Mouse (Mus musculus) gastrocnemius, postnatal 10 days (tissue): Measurements from ENCODE around the gene Hpcal4. TPM values are rescaled to one million over a fixed set of nuclear protein-coding genes. Genes with fewer than 3 reads are reported as not detected.
A peak's percentile ranks its signal among the peaks of the same experiment; 100 is the strongest.
"Not testable (repeated sequence)": the region's sequence is repeated elsewhere in the genome, so short reads cannot be mapped to it uniquely, and the experiment has no call there.

Experiments used
- DNase-seq: peaks from one replicate; pipeline ENCODE4 v3.0.0; 2021; ENCODE audit warnings: mixed read lengths
- long read RNA-seq, 2 experiments: library from polyadenylated mRNA; stranded (forward); transcript quantifications; one replicate each; pipeline ENCODE4 v2.0.0; 2021
- total RNA-seq, 2 experiments: library from RNA; stranded (reverse); gene quantifications; 2 replicates each; pipeline ENCODE4 v1.2.3; 2021

Gene Hpcal4
- under 1 TPM; 0.38 to 0.59 TPM for total RNA-seq
- long read RNA-seq, experiment 1: 0 reads
- long read RNA-seq, experiment 2, full-length matches to known transcripts: 1 of 1 reads
- long read RNA-seq, experiment 2, partial matches to known transcripts: 0 of 1 reads
- long read RNA-seq, experiment 2, other reads (novel, unspliced or antisense): 0 of 1 reads

DNA sequence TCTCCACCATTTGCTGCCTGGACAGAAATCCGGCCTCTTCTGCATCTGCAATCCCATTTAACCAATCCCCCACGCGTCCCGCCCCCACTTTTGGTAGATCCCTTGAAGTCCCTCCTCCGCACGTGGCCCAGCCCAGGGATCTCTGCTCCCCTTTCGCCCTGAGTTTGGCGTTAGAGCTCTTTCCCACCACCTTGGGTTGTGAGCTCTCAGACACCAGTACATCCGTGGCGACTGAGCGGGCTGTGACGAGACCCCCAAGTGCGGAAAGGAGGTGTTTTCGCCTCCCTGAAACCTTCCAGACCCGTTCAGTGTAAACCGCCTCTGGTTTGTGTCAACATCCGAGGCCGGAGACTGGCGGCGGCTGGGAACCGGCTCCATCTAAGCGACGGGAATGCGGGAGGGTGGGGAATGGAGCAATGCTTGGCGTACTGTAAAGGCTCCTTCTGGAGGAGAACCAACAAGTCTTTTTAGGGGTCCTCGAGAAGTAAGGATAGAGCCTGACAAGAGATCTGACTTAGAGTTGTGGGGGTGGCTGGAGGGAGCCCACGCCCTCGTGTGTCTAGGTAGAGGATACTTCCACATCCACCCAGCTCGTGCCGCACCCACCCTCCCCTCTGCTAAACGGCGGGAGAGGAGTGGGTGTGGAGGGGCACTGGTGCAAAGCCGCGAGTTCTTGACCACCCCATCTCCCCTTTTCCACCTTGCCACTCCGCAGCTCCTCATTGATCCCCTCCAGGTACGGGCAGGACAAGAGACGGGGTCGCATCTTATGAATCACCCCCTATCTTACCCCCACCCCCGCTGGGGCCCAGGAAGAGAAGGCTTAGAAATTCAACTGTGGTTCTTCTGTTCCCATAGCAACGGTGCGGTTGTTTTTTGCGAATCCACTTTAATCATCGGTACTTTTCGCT, at the start of gene Hpcal4:
Hpcal4 (plus strand) TSS at position 900 of the 911 bp plus-strand sequence.
- peak; percentile 15 for DNase-seq

DNA sequence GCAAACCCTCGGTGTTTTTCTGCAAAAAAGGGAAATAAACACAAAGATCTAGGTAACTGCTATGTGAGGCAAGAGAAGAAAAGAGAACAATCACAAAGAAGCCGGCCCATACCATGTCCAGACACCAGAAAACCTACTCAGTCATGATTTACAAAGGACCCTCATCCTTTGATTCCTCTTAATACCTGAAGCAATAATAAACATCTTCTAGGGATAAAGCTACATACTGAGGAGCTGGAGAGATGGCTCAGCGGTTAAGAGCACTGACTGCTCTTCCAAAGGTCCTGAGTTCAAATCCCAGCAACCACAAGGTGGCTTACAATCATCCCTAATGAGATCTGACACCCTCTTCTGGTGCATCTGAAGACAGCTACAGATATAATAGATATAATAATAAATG, 45.5 kb upstream of the Hpcal4 start:
- DNase-seq: no peak

DNA sequence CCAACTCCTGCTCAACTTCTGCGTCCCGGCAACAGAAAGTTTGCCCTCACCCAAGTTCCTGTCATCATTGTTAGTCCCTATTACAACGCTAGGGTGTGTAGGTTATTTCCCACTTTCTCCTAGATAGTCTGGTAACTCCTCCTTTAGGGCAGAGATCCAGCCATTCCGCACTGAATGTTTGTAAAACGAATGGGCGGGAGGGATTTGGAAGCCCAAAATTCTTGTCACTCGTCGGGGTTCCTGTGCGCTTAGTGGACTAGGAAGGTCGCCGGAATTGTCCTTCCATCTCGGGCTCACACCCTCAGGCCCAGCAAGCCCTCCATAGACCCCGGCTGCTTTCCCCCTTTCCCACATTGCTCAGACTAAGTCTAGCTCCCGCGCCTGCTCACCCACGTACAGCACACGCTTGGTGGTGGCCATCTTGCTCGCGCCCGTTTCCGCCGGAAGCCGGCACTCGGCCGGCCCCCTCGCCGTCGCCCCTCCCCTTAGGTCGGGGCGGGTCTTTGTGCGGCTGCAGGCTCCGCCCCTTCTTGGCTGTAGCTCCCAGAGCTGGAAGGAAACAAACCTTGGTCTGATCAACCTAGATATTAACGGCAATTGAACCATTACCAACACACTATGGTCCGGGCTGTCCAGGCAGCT, 43.4 kb upstream of the Hpcal4 start, which contains the start of gene Ppie:
Ppie (minus strand) TSS at position 439 of the 642 bp plus-strand sequence.
- DNase-seq: peak; percentile 86

DNA sequence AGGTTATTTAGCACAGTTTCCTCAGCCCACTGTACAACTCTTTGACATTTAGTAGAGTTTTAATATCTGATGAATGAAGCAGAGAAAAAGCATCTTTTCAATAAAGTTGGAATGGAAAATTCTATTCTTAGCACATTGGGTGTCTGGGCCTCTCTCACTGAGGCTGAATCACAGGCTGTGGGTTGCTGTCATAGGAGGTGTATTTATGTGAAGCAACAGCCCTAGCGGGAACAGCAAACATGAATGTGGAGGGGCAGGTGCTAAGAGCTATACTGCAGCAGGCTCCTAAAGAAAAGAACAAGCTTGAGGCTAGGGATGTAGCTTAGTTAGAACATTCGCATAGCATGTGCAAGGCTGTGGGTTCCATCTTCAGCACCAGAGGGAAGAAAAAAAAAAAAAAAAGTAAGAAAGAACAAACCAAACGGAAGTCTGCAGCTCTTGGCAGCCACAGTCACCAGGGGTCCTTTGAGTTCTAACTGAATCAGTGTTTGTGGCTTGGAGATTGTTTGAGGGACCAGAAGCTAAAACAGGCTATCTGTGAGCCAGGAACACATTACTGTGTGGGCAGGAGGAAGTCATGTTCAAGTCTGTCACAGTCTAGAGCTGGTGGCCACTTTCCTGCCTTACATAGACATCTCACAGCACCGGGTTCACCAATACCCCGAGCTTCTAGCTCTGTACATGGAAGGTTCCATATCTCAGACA, 35.4 kb upstream of the Hpcal4 start:
- DNase-seq: no peak

DNA sequence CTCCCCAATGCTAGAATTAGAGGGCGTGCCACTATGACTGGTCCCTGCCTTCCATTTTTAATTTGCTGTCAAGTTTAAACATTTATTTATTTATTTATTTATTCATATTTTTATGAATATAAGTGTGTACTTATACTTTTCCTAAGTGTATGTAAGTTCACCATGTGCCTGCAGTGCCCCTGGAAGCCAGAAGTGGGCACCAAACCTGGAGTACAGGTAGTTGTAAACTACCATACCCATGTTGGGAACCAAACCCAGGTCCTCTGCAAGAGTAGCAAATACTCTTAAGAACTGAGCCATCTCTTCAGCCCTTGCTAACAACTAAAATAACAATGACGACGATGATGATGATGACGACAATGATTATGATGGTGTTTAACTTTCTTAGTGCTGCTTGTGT, 31.0 kb upstream of the Hpcal4 start:
- no peak for DNase-seq

DNA sequence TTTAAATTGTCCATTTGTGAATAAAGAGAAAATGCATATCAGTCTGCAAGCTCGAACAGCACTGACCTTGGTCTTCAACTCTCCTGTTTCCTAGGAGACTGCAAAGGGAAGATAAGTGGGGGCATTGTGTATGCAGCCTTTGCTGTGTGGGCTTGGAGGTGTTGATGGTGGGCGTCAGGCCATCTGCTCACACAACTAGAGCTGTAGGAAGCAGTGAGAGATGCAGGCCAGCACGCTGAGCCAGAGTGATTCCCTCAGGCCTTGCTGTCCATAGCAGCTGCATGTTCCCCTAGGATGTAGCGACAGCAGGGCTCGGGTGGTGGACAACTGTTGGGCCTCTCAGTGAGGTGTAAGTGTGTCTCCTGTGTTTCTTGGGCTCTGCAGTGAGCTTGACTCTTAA, 30.1 kb upstream of the Hpcal4 start:
- no peak for DNase-seq

DNA sequence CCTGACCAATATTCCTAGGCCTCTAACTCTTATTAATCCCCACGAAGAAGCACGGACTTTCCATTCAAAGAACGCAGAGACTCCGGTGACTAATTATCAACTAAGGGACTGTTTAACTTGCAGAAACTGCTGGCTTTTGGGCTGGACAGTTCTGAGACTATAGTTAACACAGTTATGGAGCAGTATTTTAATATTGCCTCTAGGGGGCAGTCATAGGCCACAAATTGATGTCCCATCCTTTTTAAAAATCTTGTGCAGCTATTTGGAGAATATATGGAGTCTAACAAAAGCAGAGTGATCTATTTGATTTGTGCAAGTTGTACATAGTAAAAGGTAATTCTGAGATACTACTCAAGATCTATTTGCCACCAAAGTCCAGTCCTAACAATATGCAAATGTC, 28.0 kb upstream of the Hpcal4 start:
- no peak for DNase-seq

DNA sequence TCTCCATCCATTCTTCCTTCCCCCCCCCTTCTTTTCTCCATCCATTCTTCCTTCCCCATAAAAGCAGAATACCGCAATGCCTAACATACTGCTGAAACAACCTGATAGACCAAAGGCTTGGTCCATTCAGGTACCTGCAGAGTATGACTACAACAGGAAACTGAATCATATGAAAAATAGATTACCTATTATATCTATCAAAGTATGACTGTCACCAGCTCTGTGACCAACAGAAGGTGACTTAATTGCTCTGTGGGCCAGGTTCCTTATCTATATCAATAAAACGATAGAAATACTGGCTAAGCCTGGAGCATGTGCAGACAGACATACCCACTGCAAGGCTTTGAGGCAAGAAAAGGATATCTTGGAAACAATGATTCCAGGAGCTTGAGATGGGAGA, 27.6 kb upstream of the Hpcal4 start:
- no peak for DNase-seq

DNA sequence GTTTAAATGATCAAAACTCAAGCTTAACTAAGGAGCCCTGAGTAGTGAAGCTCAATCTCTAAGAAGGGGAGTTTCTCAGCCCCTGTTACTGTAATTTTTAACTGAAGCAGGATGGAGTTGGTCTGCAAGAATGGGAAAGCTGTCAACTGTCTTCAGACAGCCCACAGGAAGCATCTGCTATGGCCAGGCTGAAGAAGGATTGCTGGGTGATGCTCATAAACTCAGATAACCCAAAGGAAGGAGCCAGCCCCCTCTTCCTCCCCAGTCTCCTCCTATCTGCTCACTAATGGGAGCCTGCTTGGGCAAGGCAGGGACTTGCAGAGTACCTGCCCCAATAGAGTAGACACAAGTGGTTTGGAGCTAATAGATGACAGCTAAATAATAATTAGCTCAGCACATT, 27.2 kb upstream of the Hpcal4 start:
- DNase-seq: no peak

DNA sequence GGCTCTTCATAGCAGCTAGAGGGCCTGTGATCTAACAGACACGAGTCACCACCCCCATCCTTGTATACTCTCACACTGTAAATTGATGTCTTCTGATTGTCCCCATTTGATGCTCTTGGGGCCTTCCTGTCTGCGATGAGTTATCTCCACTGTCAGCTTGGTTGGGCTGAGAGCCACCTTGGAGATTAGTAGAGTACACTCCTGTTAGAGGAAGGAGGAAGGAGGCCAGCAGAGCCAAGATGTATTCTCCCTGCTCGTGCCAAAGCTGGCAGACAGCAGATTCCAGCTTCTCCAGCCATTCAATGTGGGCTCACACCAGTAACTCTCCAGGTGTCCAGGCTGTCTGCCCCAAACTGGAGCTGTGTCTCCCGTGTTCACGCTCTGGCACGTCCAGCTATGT, 22.5 kb upstream of the Hpcal4 start:
- DNase-seq: no peak

DNA sequence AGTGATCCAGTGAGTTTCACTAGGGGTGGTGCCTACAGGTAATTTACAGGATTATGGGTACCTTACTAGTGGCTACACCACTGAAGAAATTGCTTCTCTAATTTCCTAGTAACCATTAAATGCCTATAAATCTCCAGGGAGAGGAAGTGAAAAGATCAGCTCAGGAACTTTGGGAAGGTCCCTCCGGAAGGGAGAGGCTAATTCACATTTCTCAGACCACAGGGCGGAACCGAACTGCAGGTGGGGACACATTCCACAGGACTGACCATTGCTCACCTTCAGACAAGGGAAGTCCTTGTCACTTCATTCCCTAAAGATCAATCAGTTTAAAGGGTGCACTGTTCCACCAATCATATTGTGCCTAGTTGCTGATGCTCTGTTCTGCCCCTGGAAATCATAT, 21.8 kb upstream of the Hpcal4 start:
- DNase-seq: not testable (repeated sequence)

DNA sequence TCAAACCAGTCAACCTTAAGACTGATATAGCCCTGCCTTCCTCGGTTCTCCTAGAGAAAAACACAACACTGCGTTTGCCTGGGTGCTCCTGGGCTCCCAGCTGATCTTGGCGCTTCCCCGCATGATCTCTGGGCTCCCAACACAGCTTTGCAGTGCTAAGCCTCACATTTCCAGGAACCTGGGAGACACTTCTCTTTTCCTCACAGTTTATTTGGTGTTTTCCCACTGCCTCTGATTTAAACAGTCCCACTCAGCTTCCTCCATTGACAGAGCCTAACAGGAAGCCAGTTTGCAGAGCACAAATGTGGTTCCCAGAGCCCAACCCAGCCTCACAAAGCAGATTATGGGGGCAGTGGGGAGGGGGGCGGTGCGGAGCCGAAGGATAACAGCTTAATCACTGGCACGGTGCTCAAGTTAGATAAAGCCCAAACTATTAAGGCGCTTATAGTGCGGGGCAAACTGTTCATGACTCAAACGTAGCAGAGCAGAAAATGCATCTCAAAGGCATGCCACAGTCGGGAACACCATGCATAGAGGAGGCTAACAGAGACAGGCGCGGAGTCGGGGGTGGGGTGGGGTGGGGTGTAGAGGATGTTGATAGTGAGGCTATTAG, 20.6 kb upstream of the Hpcal4 start:
- DNase-seq: no peak

DNA sequence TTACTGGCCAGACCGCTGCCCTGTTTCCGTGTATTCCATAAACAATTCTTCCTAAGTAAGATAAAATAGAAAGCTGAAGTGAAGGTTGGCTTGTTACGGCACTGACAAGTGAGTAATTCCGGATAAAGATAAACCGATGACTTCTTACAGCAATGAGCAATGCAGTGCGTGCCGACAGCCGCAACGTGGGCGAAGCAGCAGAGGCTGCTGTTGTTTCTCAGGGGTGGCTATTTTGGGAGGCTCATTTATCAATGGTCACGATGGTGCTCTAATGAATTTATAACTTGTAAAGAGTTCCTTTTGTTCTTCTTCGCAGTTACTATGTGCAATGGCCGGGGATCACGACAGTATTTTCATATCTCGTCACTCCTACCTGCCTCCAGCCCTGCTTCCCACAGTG, 18.9 kb upstream of the Hpcal4 start:
- DNase-seq: no peak

DNA sequence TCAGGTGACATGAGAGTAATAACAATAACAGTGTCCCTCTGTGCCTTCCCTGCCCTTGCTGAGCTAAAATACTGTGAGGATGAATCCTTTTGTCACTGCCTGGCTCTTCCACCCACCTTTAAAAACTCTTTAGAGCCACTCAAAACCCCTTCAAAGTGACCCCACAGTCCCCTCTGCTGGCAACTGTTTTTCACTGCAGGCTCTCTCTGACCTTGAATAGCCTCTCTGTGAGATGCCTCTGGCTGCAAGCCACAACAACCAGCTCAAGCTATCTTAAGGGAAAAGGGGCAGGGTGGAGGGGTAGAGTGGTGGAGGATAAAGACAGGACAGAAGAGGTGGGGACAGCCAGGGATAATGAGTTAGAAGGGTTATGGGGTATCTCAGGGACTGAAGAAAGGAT, 11.2 kb upstream of the Hpcal4 start:
- DNase-seq: no peak

DNA sequence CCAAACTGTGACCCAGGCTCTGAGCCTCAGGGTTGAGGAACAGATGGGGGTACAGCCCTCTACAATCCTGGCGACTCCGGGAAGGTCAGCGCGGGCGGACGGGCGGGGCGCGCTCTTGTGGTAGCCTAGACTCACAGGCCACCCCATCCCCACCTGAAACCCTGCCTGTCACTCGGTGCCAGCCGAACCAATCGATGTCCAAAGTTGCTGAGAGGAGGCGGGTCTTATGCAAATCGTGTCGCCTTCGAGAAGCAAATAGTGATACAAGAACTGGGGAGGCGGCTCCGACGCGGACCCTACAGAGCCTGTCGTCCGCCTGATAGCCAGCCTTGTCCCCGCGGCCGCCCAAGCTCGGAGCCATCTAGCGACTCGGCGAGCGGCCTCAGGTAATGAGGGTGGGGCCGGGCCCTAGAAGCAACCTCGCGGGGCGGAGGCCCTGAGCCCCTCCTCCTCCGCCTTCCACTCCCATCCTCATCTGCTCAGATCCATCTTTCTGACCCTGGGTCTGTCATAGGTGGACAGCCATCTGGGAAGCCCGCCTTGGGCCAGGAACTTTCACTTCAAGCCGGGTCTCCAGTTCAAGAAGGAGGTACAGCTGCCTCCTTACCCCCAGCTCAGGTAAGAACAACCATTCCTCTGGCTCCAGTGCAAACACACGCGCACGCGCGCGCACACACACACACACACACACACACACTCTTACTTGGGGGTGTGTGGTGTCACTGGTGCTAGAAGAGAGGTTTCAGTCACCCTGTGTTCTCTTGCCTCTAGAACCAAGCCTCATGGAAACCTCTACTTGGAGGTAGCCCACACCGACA, 421 bp downstream of the Hpcal4 start:
- DNase-seq: peak; percentile 42

DNA sequence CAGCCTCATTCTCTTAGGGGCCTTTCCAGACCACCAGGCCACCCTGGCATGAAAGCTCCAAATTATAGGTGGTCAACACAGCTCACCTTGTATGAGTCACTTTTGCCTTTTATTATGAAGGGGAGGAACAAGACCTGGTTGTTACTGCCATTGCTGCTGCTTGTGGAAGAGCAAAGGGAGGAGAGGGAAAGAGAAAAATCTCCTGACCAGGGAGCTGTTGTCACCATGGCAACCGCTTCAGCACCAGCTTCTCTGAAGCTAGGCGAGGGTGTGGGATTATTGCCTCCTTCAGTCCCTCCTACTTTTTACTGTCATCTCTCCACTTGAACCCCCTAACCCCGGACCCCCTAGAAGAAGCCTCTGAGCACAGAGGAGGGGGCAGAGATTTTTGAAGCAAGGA, 1.8 kb downstream of the Hpcal4 start:
- DNase-seq: no peak

DNA sequence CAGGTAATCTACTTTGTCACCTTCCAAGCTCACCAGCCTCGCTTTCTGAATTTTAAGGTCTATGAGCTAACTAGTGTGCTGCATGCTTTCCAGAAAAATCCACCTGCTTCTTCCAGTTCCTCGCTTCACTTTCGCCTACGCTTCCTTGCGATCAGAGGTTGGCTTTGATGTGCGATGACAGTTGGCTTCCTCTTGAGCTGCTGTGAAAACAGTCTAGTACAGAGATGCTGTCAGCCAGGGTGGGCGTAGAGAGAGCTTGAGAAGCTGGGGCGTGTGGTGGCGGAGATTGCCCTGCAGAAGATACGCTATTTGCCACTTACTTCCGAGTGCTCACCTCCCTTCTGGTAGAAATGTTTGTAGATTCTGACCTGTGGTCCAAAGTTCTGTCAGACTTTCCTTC, 9.3 kb downstream of the Hpcal4 start:
- no peak for DNase-seq

DNA sequence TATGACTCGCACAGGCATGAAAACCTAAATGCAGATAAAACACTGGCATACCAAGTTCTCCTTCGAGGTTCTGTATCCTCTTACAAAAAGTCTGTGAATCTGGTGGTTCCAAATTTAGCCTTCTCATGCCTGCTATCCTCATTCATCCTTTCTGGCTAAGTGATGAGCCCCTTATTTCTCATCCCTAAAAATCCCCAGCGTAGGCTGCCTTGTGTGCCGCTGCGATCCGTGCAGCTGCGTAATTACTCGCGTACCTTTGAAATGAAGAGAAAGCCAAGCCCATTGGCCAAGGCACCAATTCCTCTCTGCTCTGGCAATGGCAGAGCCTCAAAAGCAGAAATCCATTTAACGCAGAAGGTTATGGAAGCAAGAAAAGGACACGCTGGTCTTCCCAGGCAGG, 10.8 kb downstream of the Hpcal4 start:
- DNase-seq: no peak

DNA sequence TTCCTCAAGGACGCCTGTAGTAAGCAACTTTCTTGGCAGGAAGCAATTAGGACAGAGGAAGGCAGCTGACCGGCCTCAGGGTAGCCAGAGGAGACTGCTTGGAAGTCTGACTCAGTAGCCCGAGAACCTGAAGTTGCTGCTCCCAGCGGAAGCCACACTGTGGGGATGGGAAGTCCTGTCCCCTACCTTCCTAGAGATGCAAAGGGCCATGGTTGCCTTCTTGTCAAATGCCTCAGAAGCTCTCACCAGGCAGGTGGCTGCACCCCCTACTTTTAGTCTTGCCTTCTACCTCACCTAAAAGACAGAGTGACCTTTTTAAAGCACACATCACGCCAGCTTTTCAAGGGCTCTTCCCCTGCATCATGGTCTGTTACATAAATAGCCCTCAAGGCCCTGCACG, 13.7 kb downstream of the Hpcal4 start:
- DNase-seq: no peak

DNA sequence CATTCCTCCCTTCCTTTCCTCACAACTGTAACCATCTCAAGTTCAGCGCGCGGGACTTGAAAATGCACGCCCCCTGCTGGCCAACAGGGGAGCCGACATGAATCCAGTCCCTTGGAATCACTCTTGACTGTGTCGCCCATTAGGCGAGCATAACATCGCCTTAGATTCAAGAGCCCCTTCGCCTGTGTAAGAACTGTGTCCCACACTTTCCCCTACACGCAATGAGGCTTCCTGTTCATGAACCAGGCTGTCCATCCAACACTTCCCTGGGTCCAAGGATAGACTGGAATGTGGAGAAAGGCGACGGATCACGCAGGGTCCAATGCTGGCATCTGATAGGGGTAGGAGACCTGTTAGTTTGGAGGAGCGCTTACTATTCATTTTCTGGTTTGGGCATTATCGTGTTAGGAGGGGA, 17.8 kb downstream of the Hpcal4 start:
- peak; percentile 81 for DNase-seq
